Mouse (Mus musculus) kidney, adult 8-10 months (tissue): ENCODE measurements at regions not wholly inside any gene's neighbourhood (a gene's known extent, or its start where the extent isn't known, plus 50 kb on each side); places are given as distances from the start of the nearest gene placed in this dataset.
A peak's percentile ranks its signal among the peaks of the same experiment; 100 is the strongest.
"Not testable (repeated sequence)": the region's sequence is repeated elsewhere in the genome, so short reads cannot be mapped to it uniquely, and the experiment has no call there.

Experiments used
- DNase-seq, 2 experiments: peaks; one replicate each; pipeline ENCODE4 v3.0.0; 2022

GRCm38 (mm10) chr3:149098764-149099163 lies 108.4 kb upstream of the Adgrl2 start:
- DNase-seq: no peak

- DNase-seq: no peak
These were observed 106.7 kb upstream of the Adgrl2 start for GRCm38 (mm10) chr3:149097026-149097425.

GRCm38 (mm10) chr3:149092649-149093048 lies 102.3 kb upstream of the Adgrl2 start:
- DNase-seq: no peak

- no peak for DNase-seq
These were observed 99.7 kb upstream of the Adgrl2 start for GRCm38 (mm10) chr3:149090103-149090502.

GRCm38 (mm10) chr3:149088621-149089128 lies 98.3 kb upstream of the Adgrl2 start:
- DNase-seq: peak in 1 of 2 experiments; percentile 14

- DNase-seq: peak; percentile 84 to 89
These were observed 97.1 kb upstream of the Adgrl2 start for GRCm38 (mm10) chr3:149087488-149087887.

- DNase-seq: no peak
These were observed 96.3 kb upstream of the Adgrl2 start for GRCm38 (mm10) chr3:149086704-149087103.

GRCm38 (mm10) chr3:149086086-149086485 lies 95.7 kb upstream of the Adgrl2 start:
- no peak for DNase-seq

GRCm38 (mm10) chr3:149084861-149085598 lies 94.7 kb upstream of the Adgrl2 start:
- DNase-seq: peak; percentile 47 to 52

GRCm38 (mm10) chr3:149083391-149083790 lies 93.0 kb upstream of the Adgrl2 start:
- DNase-seq: no peak

GRCm38 (mm10) chr3:149078881-149079280 lies 88.5 kb upstream of the Adgrl2 start:
- DNase-seq: no peak

- no peak for DNase-seq
These were observed 86.7 kb upstream of the Adgrl2 start for GRCm38 (mm10) chr3:149076928-149077551.

GRCm38 (mm10) chr3:149075488-149075851 lies 85.1 kb upstream of the Adgrl2 start:
- peak; percentile 43 to 54 for DNase-seq

GRCm38 (mm10) chr3:149074658-149075487 lies 84.5 kb upstream of the Adgrl2 start:
- DNase-seq: peak in 1 of 2 experiments; percentile 47

GRCm38 (mm10) chr3:149070201-149070600 lies 79.8 kb upstream of the Adgrl2 start:
- DNase-seq: no peak

GRCm38 (mm10) chr3:149069436-149069835 lies 79.1 kb upstream of the Adgrl2 start:
- no peak for DNase-seq

GRCm38 (mm10) chr3:149068821-149069220 lies 78.5 kb upstream of the Adgrl2 start:
- no peak for DNase-seq

GRCm38 (mm10) chr3:149067758-149068157 lies 77.4 kb upstream of the Adgrl2 start:
- DNase-seq: no peak

- no peak for DNase-seq
These were observed 64.7 kb upstream of the Adgrl2 start for GRCm38 (mm10) chr3:149055077-149055476.

GRCm38 (mm10) chr3:149052295-149052902 lies 62.0 kb upstream of the Adgrl2 start:
- not testable (repeated sequence) for DNase-seq

- DNase-seq: no peak
These were observed 55.0 kb upstream of the Adgrl2 start for GRCm38 (mm10) chr3:149045343-149045742.

GRCm38 (mm10) chr3:149043901-149044300 lies 53.5 kb upstream of the Adgrl2 start:
- DNase-seq: peak in 1 of 2 experiments; percentile 9

GRCm38 (mm10) chr3:149042527-149042926 lies 52.2 kb upstream of the Adgrl2 start:
- no peak for DNase-seq
